Mouse (Mus musculus) stomach, embryonic 15.5 days (tissue): ENCODE measurements around the gene Wasf3. TPM values are rescaled to one million over a fixed set of nuclear protein-coding genes. Genes with fewer than 3 reads are reported as not detected.

Experiments
- ATAC-seq: fragments of 200-750 bp; cut with Nextera tagmentation; 2 replicates; pipeline ENCODE4 v1.8.0; 2017; ENCODE audit warnings: low read depth, moderate number of reproducible peaks, moderate TSS enrichment; ENCODE audit not compliant: insufficient read depth, low FRiP score
- H3K27ac ChIP-seq: fragments of 300-500 bp; sonication (generic); 2 replicates; pipeline ENCODE4 v1.5.1; 2015; ENCODE audit warnings: mild to moderate bottlenecking, inconsistent platforms
- H3K27me3 ChIP-seq: fragments of 300-500 bp; sonication (generic); replicated peaks from 2 replicates; pipeline ENCODE4 v1.6.1; 2015; ENCODE audit warnings: inconsistent platforms
- H3K36me3 ChIP-seq: fragments of 300-500 bp; sonication (generic); 2 replicates; pipeline ENCODE4 v1.6.1; 2015; ENCODE audit warnings: inconsistent platforms
- H3K4me1 ChIP-seq: fragments of 300-500 bp; sonication (generic); 2 replicates; pipeline ENCODE4 v1.6.1; 2015; ENCODE audit warnings: inconsistent platforms
- H3K4me2 ChIP-seq: fragments of 300-500 bp; sonication (generic); 2 replicates; pipeline ENCODE4 v1.6.1; 2015; ENCODE audit warnings: mild to moderate bottlenecking, inconsistent platforms
- H3K4me3 ChIP-seq: fragments of 300-500 bp; sonication (generic); replicated peaks from 2 replicates; pipeline ENCODE4 v1.5.1; 2015; ENCODE audit warnings: inconsistent platforms
- H3K9ac ChIP-seq: fragments of 300-500 bp; sonication (generic); 2 replicates; pipeline ENCODE4 v1.6.1; 2015; ENCODE audit warnings: inconsistent platforms
- H3K9me3 ChIP-seq: fragments of 300-500 bp; sonication (generic); 2 replicates; pipeline ENCODE4 v1.6.1; 2016; ENCODE audit warnings: inconsistent platforms
- WGBS: fragments of 180-500 bp; shearing (Covaris S2); methylation state at CpG from one replicate; pipeline ENCODE4 v1.1.7; 2015; 5-methylcytosine and 5-hydroxymethylcytosine counted together
- polyA plus RNA-seq: library from polyadenylated mRNA; unstranded; fragments of >200 nt; fragmentation: Nextera tagmentation; extraction: Ambion mirVana; gene quantifications from 2 replicates; pipeline ENCODE4 v1.2.1, GENCODE M21; 2015

Wasf3 gene
- polyA plus RNA-seq, 1 experiment from 2014 or later = 1.8 TPM

DNA sequence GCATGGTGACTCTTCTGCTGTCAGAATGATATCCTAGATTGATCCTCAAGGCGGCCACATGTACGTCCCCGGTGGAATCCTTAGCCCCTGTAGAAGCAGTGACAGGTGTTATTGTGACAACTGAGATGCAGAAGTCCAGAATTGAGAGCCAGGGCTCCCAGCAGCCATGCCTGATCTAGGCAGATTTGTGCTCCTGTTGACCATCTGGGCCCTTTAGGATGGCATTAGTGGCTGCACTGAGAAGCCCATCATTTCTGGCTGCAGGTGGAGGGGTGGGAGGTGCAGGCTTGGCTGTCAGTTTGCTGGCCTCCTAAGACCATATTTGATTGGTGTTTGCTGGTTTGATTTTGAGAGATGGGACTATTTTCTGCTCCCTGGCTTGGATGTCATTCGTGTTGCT is 40.9 kb downstream of the Wasf3 start:
- no peak for ATAC-seq
- no peaks in the 10 kb centered on the region for H3K36me3 ChIP-seq
- H3K4me1 ChIP-seq = no peaks in the 10 kb centered on the region
- no peak overlapping the region for H3K4me3 ChIP-seq
- H3K27ac ChIP-seq = no peak overlapping the region
- no peaks in the 10 kb centered on the region for H3K9me3 ChIP-seq
- WGBS = 91% methylated on average over 4 of the region's 4 CpGs
- H3K9ac ChIP-seq = no peak overlapping the region
- no peak overlapping the region for H3K4me2 ChIP-seq
- H3K27me3 ChIP-seq = no peaks in the 10 kb centered on the region

DNA sequence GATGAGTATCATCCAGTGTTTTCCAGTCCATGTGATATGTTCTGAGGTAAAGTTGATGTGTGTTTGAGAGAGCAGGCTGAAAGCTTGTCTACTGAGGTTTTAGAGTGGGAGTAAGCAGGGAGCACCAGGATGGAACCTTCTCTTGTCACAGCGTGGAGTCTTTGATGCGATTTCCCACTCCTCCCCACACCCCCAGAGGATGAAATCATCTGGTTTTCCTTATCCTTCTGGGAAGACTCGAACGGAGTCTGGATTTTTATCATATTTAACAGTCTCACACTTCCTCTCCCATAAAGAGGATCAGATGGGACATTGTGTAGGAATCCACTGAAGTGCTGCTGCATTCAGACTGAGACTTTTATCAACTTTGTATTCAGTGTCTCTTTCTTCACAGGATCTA is 43.3 kb downstream of the Wasf3 start:
- Histone ChIP-seq H3K4me3 (no peak overlapping the region), H3K9ac (no peak overlapping the region), H3K27ac (no peak overlapping the region), H3K36me3 (no peaks in the 10 kb centered on the region), H3K9me3 (no peaks in the 10 kb centered on the region), H3K27me3 (no peaks in the 10 kb centered on the region), H3K4me1 (no peaks in the 10 kb centered on the region), H3K4me2 (no peak overlapping the region)
- ATAC-seq = no peak
- 68% methylated on average over 4 of the region's 4 CpGs for WGBS

DNA sequence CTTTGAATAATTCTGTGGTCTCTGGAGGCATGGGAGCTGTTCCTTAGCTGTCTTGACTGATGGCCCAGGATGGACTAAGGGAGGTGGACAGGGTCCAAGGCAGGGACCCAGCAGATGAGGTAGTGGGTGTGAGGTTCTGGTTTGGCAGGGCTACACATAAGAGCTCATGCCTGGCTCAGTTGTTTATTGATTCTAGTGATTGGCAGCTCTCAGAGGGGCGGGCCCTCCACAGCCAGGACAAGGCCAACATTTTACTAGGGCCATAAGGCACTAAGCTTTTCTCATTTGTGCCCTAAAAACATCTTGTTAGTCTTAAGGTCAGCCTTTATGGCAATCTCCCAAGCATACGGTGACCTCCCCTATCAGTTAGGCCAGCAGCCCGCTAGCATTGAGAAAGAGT is 47.0 kb downstream of the Wasf3 start:
- H3K27me3 ChIP-seq = no peaks in the 10 kb centered on the region
- H3K27ac ChIP-seq = no peak overlapping the region
- H3K4me3 ChIP-seq = no peak overlapping the region
- WGBS = 73% methylated on average over 3 of the region's 3 CpGs
- ATAC-seq = no peak
- H3K4me2 ChIP-seq = no peak overlapping the region
- no peak overlapping the region for H3K9ac ChIP-seq
- H3K4me1 ChIP-seq = no peaks in the 10 kb centered on the region
- H3K36me3 ChIP-seq = no peaks in the 10 kb centered on the region
- H3K9me3 ChIP-seq = no peaks in the 10 kb centered on the region

DNA sequence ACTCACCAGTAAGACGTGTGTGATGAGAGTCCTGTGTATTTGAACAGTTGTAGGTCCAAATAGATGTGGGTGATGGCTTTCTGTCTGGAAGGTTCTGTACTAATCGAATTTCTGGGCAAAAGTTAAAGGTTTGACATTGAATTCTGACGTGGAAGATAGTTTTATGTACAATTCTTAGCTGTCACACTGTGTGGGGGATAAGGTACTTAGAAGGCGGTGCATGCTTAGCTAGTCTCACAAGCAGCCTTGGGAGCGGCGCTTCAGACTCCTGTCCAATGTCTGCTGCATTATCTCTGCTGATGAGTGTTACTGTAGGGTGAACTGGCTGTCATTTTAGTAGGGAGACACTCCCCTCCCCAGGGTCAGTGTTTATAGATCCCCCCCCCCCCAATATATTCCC is 47.7 kb downstream of the Wasf3 start:
- H3K9ac ChIP-seq = no peak overlapping the region
- H3K4me1 ChIP-seq = no peaks in the 10 kb centered on the region
- H3K4me2 ChIP-seq = no peak overlapping the region
- WGBS = 82% methylated on average over 6 of the region's 6 CpGs
- no peaks in the 10 kb centered on the region for H3K27me3 ChIP-seq
- H3K9me3 ChIP-seq = no peaks in the 10 kb centered on the region
- no peak overlapping the region for H3K4me3 ChIP-seq
- no peak for ATAC-seq
- no peaks in the 10 kb centered on the region for H3K36me3 ChIP-seq
- no peak overlapping the region for H3K27ac ChIP-seq

DNA sequence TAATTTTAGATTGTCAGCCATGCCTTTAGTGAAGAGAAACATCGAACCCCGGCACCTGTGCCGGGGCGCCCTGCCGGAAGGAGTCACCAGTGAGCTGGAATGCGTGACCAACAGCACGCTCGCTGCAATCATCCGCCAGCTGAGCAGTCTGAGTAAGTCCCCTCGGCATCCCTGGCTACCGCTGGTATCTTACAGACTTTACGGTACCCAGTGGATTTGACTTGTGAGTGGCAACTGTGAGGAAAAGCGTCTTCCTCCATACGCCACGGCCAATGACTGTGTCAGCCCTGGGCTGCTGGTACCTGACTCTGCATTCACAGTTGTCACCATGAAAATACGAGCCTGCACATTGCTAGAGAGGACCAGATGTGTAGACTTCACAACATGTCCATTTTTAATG is 50.5 kb downstream of the Wasf3 start:
- Histone ChIP-seq H3K27me3 (no peaks in the 10 kb centered on the region), H3K4me3 (no peak overlapping the region), H3K27ac (no peak overlapping the region), H3K9ac (no peak overlapping the region), H3K9me3 (no peaks in the 10 kb centered on the region), H3K4me1 (no peaks in the 10 kb centered on the region), H3K4me2 (no peak overlapping the region), H3K36me3 (no peaks in the 10 kb centered on the region)
- WGBS = 94% methylated on average over 16 of the region's 16 CpGs
- ATAC-seq = no peak

DNA sequence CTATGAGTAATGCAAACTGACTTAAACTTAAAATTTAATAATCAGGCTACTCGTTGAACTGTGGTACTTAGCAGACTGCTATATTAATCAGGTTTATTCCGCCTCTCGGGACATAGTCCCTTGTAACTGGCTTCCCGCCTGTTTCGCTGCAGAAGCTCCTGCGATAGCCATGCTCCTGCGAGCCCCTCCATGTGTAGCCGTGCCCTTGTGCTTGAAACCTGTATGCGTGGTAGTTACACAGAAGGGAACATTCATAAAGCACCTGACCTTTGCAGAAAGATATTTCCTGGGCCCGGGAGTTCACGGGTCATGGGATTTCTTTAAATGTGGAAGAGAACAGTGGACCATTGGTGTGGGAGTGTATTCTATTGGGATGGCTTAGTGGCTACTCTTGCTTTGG is 52.0 kb downstream of the Wasf3 start:
- no peak overlapping the region for H3K4me2 ChIP-seq
- no peaks in the 10 kb centered on the region for H3K27me3 ChIP-seq
- no peak for ATAC-seq
- no peaks in the 10 kb centered on the region for H3K36me3 ChIP-seq
- H3K27ac ChIP-seq = no peak overlapping the region
- WGBS = 93% methylated on average over 11 of the region's 11 CpGs
- H3K9me3 ChIP-seq = no peaks in the 10 kb centered on the region
- H3K9ac ChIP-seq = no peak overlapping the region
- no peaks in the 10 kb centered on the region for H3K4me1 ChIP-seq
- H3K4me3 ChIP-seq = no peak overlapping the region

DNA sequence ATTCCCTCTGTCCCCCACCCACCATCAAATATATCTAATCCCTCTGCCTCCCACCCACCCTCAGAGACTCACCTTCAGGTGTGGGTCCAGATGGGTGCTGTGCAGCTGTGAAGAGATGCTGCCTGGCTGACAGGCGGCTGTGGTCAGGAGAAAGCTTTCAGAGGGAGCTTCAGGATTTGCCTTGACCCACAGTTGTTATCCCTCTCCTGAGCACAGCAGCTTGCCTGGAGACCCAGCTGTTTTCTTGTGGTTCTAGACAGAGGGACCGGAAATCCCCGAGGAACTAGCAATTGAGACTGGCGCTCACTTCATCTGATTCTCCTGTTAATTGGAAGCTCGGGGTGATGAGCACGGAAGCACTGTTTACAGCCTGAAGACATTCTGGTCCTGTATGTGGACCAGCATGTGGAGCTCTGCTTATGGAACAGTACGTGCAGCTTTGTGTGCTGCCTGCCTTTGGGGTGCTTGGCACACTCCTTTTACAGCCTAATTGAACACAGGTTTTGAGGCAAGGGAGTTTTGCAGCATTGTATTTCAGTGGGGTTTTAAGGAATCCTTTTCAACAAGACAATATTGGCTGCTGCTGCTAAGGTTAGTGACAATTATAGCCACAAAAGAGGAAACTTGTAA is 54.5 kb downstream of the Wasf3 start:
- WGBS = 90% methylated on average over 7 of the region's 7 CpGs
- no peaks in the 10 kb centered on the region for H3K9me3 ChIP-seq

DNA sequence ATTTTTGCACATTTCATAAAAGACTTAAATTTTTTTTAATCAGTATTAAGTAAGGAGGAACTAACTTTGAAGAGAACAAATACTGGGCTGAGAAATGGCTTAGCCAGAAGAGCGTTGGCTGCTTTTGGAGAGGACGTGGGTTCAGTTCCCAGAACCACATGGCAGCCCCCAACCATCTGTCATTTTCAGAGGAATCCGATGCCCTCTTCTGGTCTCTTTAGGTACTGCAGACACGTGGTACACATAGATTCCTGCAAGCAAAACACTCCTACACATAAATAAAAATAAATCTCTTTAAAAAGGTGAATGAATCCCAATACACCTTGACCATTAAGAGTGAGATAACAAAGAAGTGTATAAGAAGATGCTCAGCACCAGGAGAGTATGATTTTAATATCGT is 55.5 kb downstream of the Wasf3 start:
- no peak overlapping the region for H3K9ac ChIP-seq
- H3K4me1 ChIP-seq = no peaks in the 10 kb centered on the region
- no peak overlapping the region for H3K4me2 ChIP-seq
- WGBS = 89% methylated on average over 5 of the region's 5 CpGs
- no peak overlapping the region for H3K4me3 ChIP-seq
- H3K36me3 ChIP-seq = no peaks in the 10 kb centered on the region
- ATAC-seq = no peak
- H3K27me3 ChIP-seq = no peaks in the 10 kb centered on the region
- no peak overlapping the region for H3K27ac ChIP-seq
- H3K9me3 ChIP-seq = no peaks in the 10 kb centered on the region

More for the DNA sequence above, 54.5 kb downstream of the Wasf3 start:
- Histone ChIP-seq H3K9ac (no peak overlapping the region), H3K36me3 (no peaks in the 10 kb centered on the region), H3K4me3 (no peak overlapping the region), H3K4me1 (no peaks in the 10 kb centered on the region), H3K27ac (no peak overlapping the region), H3K4me2 (no peak overlapping the region), H3K27me3 (no peaks in the 10 kb centered on the region)
- ATAC-seq = no peak

DNA sequence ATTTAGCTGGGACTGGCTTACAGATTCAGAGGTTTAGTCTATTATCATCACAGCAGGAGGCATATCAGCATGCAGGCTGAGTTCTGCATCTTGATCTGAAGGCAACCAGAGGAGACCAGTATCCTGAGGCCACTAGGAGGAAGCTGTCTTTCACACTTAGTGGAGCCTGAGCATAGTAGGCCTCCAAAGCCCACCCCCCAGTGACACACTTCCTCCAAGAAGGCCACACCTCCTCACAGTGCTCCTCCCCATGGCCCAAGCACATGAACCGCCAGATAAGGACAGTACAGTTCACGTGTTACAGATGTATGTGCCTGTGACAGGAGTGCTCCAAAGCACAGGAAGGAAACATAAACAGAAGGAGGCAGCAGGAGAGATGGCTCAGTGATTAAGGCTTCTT is 58.0 kb downstream of the Wasf3 start:
- Histone ChIP-seq H3K36me3 (no peaks in the 10 kb centered on the region), H3K9me3 (no peaks in the 10 kb centered on the region), H3K27me3 (no peaks in the 10 kb centered on the region), H3K4me2 (no peak overlapping the region), H3K4me3 (no peak overlapping the region), H3K4me1 (no peaks in the 10 kb centered on the region), H3K27ac (no peak overlapping the region), H3K9ac (no peak overlapping the region)
- 57% methylated on average over 2 of the region's 2 CpGs for WGBS
- no peak for ATAC-seq

DNA sequence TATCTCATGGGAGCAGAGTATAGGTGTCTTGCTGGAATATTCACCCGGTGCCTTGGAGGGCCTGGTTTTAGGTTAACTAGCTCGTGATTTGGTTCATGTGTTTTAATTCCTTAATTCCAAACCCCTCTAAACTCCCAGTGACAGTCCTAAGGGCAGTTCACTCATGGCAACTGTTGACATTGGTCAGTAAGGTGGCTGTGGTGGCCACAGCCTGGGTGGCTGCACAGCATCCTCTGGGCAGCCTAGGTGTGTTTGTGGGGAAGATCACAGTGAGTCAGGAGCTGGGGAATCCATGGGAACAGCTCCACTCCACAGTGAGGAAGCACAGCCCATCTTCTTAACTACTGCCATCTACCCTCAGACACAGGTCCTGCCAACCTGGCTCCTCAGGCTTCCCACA is 61.8 kb downstream of the Wasf3 start:
- Histone ChIP-seq H3K4me1 (no peaks in the 10 kb centered on the region), H3K36me3 (no peaks in the 10 kb centered on the region), H3K4me3 (no peak overlapping the region), H3K27me3 (no peaks in the 10 kb centered on the region), H3K4me2 (no peak overlapping the region), H3K9me3 (no peaks in the 10 kb centered on the region), H3K27ac (no peak overlapping the region), H3K9ac (no peak overlapping the region)
- no peak for ATAC-seq
- 83% methylated on average over 2 of the region's 2 CpGs for WGBS

DNA sequence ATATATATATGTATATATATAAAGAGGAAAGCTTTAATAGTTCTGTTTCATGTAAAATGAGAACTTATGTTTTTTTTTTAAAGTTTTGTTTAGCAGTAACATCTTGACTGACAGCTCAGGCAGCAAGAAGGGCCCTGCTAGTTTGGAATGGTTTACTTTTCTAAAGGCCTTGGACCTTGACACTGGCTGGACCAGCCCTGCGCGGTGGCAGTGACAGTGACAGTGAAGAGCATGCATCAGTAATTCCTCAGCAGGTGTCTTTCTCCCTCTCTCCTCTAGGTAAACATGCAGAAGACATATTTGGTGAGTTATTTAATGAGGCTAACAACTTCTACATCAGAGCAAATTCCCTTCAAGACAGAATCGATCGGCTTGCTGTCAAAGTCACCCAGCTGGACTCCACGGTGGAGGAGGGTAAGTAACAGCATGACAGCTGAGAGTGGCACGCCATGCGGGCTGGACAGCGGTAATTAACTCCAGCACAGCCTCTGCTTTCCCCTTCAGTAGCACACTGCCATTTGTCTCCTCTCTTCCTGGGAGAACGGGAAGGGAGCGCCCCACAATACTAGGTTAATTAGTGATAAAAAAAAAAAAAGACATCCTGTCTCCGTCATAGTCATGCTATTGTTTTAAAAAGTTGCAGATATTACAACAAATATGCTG is 66.9 kb downstream of the Wasf3 start:
- H3K36me3 ChIP-seq = no peaks in the 10 kb centered on the region
- H3K4me1 ChIP-seq = no peaks in the 10 kb centered on the region
- no peak overlapping the region for H3K9ac ChIP-seq
- ATAC-seq = no peak
- no peaks in the 10 kb centered on the region for H3K27me3 ChIP-seq
- 69% methylated on average over 11 of the region's 11 CpGs for WGBS
- no peak overlapping the region for H3K4me2 ChIP-seq
- no peak overlapping the region for H3K4me3 ChIP-seq
- H3K27ac ChIP-seq = no peak overlapping the region
- no peaks in the 10 kb centered on the region for H3K9me3 ChIP-seq

DNA sequence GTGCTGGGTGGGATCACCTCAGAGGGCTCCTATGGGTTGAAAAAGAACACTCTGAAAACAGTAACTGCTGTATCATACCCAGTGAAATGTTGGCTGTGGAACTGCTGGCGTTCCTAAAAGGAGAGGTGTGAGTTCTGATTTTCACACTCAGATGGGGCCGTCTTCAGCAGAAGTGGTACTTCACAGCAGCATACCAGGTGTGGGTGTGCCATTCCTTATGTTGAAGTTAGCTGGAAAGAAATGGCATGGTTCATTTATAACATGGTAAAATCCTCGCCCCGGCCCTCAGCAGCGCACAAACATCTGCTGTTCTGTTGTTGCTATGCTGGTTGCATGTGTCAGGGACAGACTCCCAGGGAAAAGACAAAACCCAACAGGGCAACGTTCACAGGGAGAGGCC is 68.8 kb downstream of the Wasf3 start:
- Histone ChIP-seq H3K4me2 (no peak overlapping the region), H3K27ac (no peak overlapping the region), H3K9me3 (no peaks in the 10 kb centered on the region), H3K4me1 (no peaks in the 10 kb centered on the region), H3K27me3 (no peaks in the 10 kb centered on the region), H3K4me3 (no peak overlapping the region), H3K36me3 (no peaks in the 10 kb centered on the region), H3K9ac (no peak overlapping the region)
- 88% methylated on average over 6 of the region's 6 CpGs for WGBS
- ATAC-seq = no peak

DNA sequence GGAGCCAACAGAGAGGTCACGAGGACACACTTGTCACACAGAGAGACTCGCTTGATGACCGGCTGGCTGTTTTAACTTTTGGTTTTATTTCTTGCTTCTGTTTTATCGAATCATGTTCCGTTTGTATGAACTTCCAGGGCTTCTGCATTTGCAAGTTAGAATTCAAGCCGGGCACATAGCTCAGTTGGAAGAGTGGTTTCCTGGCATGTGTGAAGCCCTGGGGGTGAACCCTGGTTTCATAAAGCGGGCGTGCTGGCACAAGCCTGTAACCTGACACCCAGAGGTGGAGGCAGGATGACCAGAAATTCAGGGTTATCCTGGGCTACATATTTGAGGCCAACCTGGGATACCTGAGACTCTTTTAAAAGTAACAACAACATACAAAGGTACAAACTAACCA is 76.8 kb downstream of the Wasf3 start:
- H3K9me3 ChIP-seq = no peaks in the 10 kb centered on the region
- H3K9ac ChIP-seq = no peak overlapping the region
- WGBS = 75% methylated on average over 8 of the region's 8 CpGs
- H3K4me1 ChIP-seq = no peaks in the 10 kb centered on the region
- no peak overlapping the region for H3K4me3 ChIP-seq
- H3K4me2 ChIP-seq = no peak overlapping the region
- H3K27me3 ChIP-seq = no peaks in the 10 kb centered on the region
- H3K36me3 ChIP-seq = no peaks in the 10 kb centered on the region
- no peak overlapping the region for H3K27ac ChIP-seq
- no peak for ATAC-seq
